In genomic region chr8:35915878-35916518, GRCm38 (mm10) we compare ENCODE assay signal across 14 mouse cellular contexts.
A peak's percentile ranks its signal among the peaks of the same experiment; 100 is the strongest.
DNase-seq lines count a peak whose midpoint lies in the region; ATAC-seq and TF ChIP-seq lines count a peak whose summit lies in the region.
"Had no signal": no experiment of that assay in that cellular context is flagged by ENCODE, and none has a peak within 500 bp of the region (broad histone marks: within the 10 kb centered on the region; RNA-seq: fewer than 3 reads in every experiment).

No protein-coding gene starts in this region.

- 37% methylated on average over 10 of the region's 10 CpGs for WGBS in heart, embryonic 10.5 days
- 51% methylated on average over 10 of the region's 10 CpGs for WGBS in liver, embryonic 12.5 days (ENCODE audit: insufficient replicate concordance)
- 49% methylated on average over 10 of the region's 10 CpGs for WGBS in liver, postnatal 0 days (ENCODE audit: insufficient replicate concordance)
- 30% methylated on average over 10 of the region's 10 CpGs for WGBS in stomach, embryonic 15.5 days

- H3K36me3 ChIP-seq in heart, embryonic 10.5 days, result no peaks in the 10 kb centered on the region
- H3K36me3 ChIP-seq in liver, embryonic 12.5 days, result no peaks in the 10 kb centered on the region
- no peaks in the 10 kb centered on the region for H3K36me3 ChIP-seq in liver, postnatal 0 days (replicated peaks; ENCODE audit: insufficient read depth, low read length)
- H3K36me3 ChIP-seq in stomach, embryonic 15.5 days, result no peaks in the 10 kb centered on the region
- H3K36me3 ChIP-seq: limb, embryonic 15.5 days had no signal

- no peak for ATAC-seq in liver, embryonic 12.5 days
- ATAC-seq in liver, postnatal 0 days, result no peak
- ATAC-seq in stomach, embryonic 15.5 days (ENCODE audit: insufficient read depth, low FRiP score, low read depth), result peak; percentile 61

- no peaks in the 10 kb centered on the region for H3K9me3 ChIP-seq in heart, embryonic 10.5 days
- H3K9me3 ChIP-seq in liver, embryonic 12.5 days (replicated peaks), result no peaks in the 10 kb centered on the region
- no peaks in the 10 kb centered on the region for H3K9me3 ChIP-seq in liver, postnatal 0 days (ENCODE audit: low read length)
- no peaks in the 10 kb centered on the region for H3K9me3 ChIP-seq in stomach, embryonic 15.5 days
- H3K9me3 ChIP-seq: limb, embryonic 15.5 days had no signal

- peaks cover 23% of the 10 kb centered on the region for H3K4me1 ChIP-seq in heart, embryonic 10.5 days
- no peaks in the 10 kb centered on the region for H3K4me1 ChIP-seq in liver, embryonic 12.5 days
- H3K4me1 ChIP-seq in liver, postnatal 0 days (ENCODE audit: insufficient read depth), result no peaks in the 10 kb centered on the region; the same call in 1 of the 2 replicates
- peaks cover 9% of the 10 kb centered on the region; the same call in 1 of the 2 replicates for H3K4me1 ChIP-seq in stomach, embryonic 15.5 days
- H3K4me1 ChIP-seq: limb, embryonic 15.5 days had no signal

- TF ChIP-seq CTCF in liver, postnatal 0 days (IDR thresholded peaks at IDR 0.05; ENCODE audit: low read depth), result no peak

- H3K4me3 ChIP-seq in heart, embryonic 10.5 days, result no peak overlapping the region
- no peak overlapping the region for H3K4me3 ChIP-seq in liver, embryonic 12.5 days
- no peak overlapping the region for H3K4me3 ChIP-seq in liver, postnatal 0 days (ENCODE audit: low read depth, low read length)
- H3K4me3 ChIP-seq in stomach, embryonic 15.5 days (replicated peaks), result no peak overlapping the region
- H3K4me3 ChIP-seq: limb, embryonic 15.5 days had no signal

- no peak for TF ChIP-seq EP300 in liver, postnatal 0 days (IDR thresholded peaks at IDR 0.05; ENCODE audit: low read depth)

- no peak for DNase-seq in heart, embryonic 10.5 days (ENCODE audit: low spot score)
- no peak for DNase-seq in heart, postnatal 4 days
- DNase-seq in liver, postnatal 0 days, result no peak
- peak; percentile 46 for DNase-seq in NIH3T3 (ENCODE audit: low read depth)
- no peak for DNase-seq in cerebellum, postnatal 14 days
- no peak for DNase-seq in left cerebral cortex, adult 11 months (ENCODE audit: low spot score)
- DNase-seq: adrenal gland, postnatal 10 days; B cell, adult 2 months; cerebellum, postnatal 10 days; gastrocnemius, postnatal 36 days; retina, postnatal 1 day had no signal

- no peak overlapping the region for H3K9ac ChIP-seq in liver, embryonic 12.5 days
- H3K9ac ChIP-seq in liver, postnatal 0 days (replicated peaks), result no peak overlapping the region
- H3K9ac ChIP-seq in stomach, embryonic 15.5 days, result no peak overlapping the region
- H3K9ac ChIP-seq: limb, embryonic 15.5 days had no signal

- no peak overlapping the region for H3K4me2 ChIP-seq in liver, embryonic 12.5 days
- H3K4me2 ChIP-seq in liver, postnatal 0 days (ENCODE audit: low read depth, low read length), result no peak overlapping the region
- H3K4me2 ChIP-seq in stomach, embryonic 15.5 days, result 0 out of 2 replicates have a peak overlapping the region, but pooled peaks have one; percentile 2
- H3K4me2 ChIP-seq: limb, embryonic 15.5 days had no signal

- peak overlapping the region; percentile 69 for H3K27ac ChIP-seq in heart, embryonic 10.5 days
- H3K27ac ChIP-seq in liver, embryonic 12.5 days, result 0 out of 2 replicates have a peak overlapping the region, but pooled peaks have one; percentile 6
- no peak overlapping the region for H3K27ac ChIP-seq in liver, postnatal 0 days (ENCODE audit: low read depth)
- no peak overlapping the region; the same call in 1 of the 2 replicates for H3K27ac ChIP-seq in stomach, embryonic 15.5 days
- H3K27ac ChIP-seq: limb, embryonic 15.5 days had no signal

- H3K27me3 ChIP-seq in heart, embryonic 10.5 days (ENCODE audit: insufficient read depth, poor library complexity, severe bottlenecking), result no peaks in the 10 kb centered on the region
- H3K27me3 ChIP-seq in liver, embryonic 12.5 days (replicated peaks), result no peaks in the 10 kb centered on the region
- no peaks in the 10 kb centered on the region for H3K27me3 ChIP-seq in liver, postnatal 0 days (ENCODE audit: insufficient read depth, low read length)
- H3K27me3 ChIP-seq in stomach, embryonic 15.5 days (replicated peaks), result no peaks in the 10 kb centered on the region
- H3K27me3 ChIP-seq: limb, embryonic 15.5 days had no signal

Comparison
In these comparisons a context has a peak if more than half of its experiments do, and no peak if none do; other contexts are left out.
1. H3K27ac ChIP-seq: peak in heart, embryonic 10.5 days (single experiment) and liver, embryonic 12.5 days (single experiment); none in liver, postnatal 0 days (single experiment) and stomach, embryonic 15.5 days (single experiment).